Mouse (Mus musculus) CH12.LX (cell line): ENCODE results near the gene Comtd1. TPM values are rescaled to one million over a fixed set of nuclear protein-coding genes. Genes with fewer than 3 reads are reported as not detected.

ENCODE experiments used
- DNase-seq: peaks from one replicate; pipeline ENCODE4 v3.0.0-alpha.2; 2013; ENCODE audit errors: extremely low read depth
- H3K27ac ChIP-seq: 2 replicates; pipeline ENCODE4 v1.5.1; 2012; ENCODE audit warnings: low read depth, mild to moderate bottlenecking, control low read depth, moderate library complexity; ENCODE audit not compliant: insufficient read depth
- H3K27me3 ChIP-seq: replicated peaks from 2 replicates; pipeline ENCODE3; 2012; ENCODE audit warnings: inconsistent platforms
- H3K36me3 ChIP-seq, 2 experiments: replicated peaks in 1 of 2; 2 replicates each; pipeline versions ENCODE3 to v1.6.1; 2012; ENCODE audit warnings: inconsistent platforms in 1 of 2, low read length in 1 of 2, mild to moderate bottlenecking in 1 of 2, mixed read lengths in 1 of 2, moderate library complexity in 1 of 2; ENCODE audit not compliant: control insufficient read depth in 1 of 2, insufficient read depth in 1 of 2
- H3K4me1 ChIP-seq, 2 experiments: 2 replicates each; pipeline ENCODE4 v1.6.1; 2012; ENCODE audit warnings: inconsistent platforms in 1 of 2, moderate library complexity in 1 of 2; ENCODE audit not compliant: insufficient read depth in 2 of 2, control insufficient read depth in 1 of 2
- H3K4me2 ChIP-seq: 2 replicates; pipeline ENCODE4 v1.6.1; 2012; ENCODE audit warnings: low read depth, mild to moderate bottlenecking, control low read depth; ENCODE audit not compliant: poor library complexity, insufficient read depth, severe bottlenecking
- H3K4me3 ChIP-seq, 3 experiments: fragments of 150-350 bp in 1 of 3; sonication (generic) in 1 of 3; replicated peaks in 1 of 3; 2 replicates each; pipeline versions ENCODE3 to v1.5.1; 2011 to 2012; ENCODE audit warnings: low read depth in 2 of 3, low read length in 2 of 3, mild to moderate bottlenecking in 2 of 3, moderate library complexity in 2 of 3, control low read depth in 1 of 3, improper control_type of control experiment in 1 of 3, inconsistent platforms in 1 of 3, mixed read lengths in 1 of 3; ENCODE audit not compliant: poor library complexity in 1 of 3
- H3K79me2 ChIP-seq: replicated peaks from 2 replicates; pipeline ENCODE4 v1.6.1; 2012; ENCODE audit warnings: mild to moderate bottlenecking, moderate library complexity; ENCODE audit not compliant: control insufficient read depth, poor library complexity, insufficient read depth, severe bottlenecking; ENCODE audit errors: extremely low read depth
- H3K9ac ChIP-seq: 2 replicates; pipeline ENCODE4 v1.6.1; 2012; ENCODE audit warnings: low read depth, mild to moderate bottlenecking, control low read depth, moderate library complexity; ENCODE audit not compliant: insufficient read depth
- H3K9me3 ChIP-seq: replicated peaks from 2 replicates; pipeline ENCODE3; 2012; ENCODE audit warnings: low read length, inconsistent platforms, mixed read lengths
- BHLHE40 ChIP-seq: IDR thresholded peaks from 2 replicates; pipeline ENCODE4 v1.6.1; 2011; ENCODE audit warnings: mild to moderate bottlenecking, low read depth, low read length, improper control_type of control experiment
- CHD1 ChIP-seq: IDR thresholded peaks from 2 replicates; pipeline ENCODE4 v1.6.1; 2012; ENCODE audit warnings: low read depth, low read length, improper control_type of control experiment, inconsistent platforms
- CTCF ChIP-seq, 2 experiments: IDR thresholded peaks in 1 of 2; conservative IDR thresholded peaks in 1 of 2; 2 replicates each; pipeline ENCODE4 v1.5.1; 2011 to 2012; ENCODE audit warnings: low read depth in 2 of 2, low read length in 2 of 2, improper control_type of control experiment in 1 of 2, inconsistent platforms in 1 of 2, mild to moderate bottlenecking in 1 of 2, moderate library complexity in 1 of 2
- ELF1 ChIP-seq: IDR thresholded peaks from 2 replicates; pipeline ENCODE4 v1.6.1; 2014; ENCODE audit warnings: low read depth, mild to moderate bottlenecking, inconsistent platforms, low read length, improper control_type of control experiment
- EP300 ChIP-seq: IDR thresholded peaks from 2 replicates; pipeline ENCODE4 v1.6.1; 2011; ENCODE audit warnings: low read length, improper control_type of control experiment
- HCFC1 ChIP-seq: IDR thresholded peaks from 2 replicates; pipeline ENCODE4 v1.6.1; 2012; ENCODE audit warnings: low read depth, mild to moderate bottlenecking, inconsistent platforms, low read length, improper control_type of control experiment
- JUN ChIP-seq: IDR thresholded peaks from 2 replicates; pipeline ENCODE4 v1.6.1; 2011; ENCODE audit warnings: low read depth, mild to moderate bottlenecking, low read length, improper control_type of control experiment, moderate library complexity; ENCODE audit not compliant: insufficient read depth
- KAT2A ChIP-seq: IDR thresholded peaks from 2 replicates; pipeline ENCODE4 v1.6.1; 2012; ENCODE audit warnings: low read length, improper control_type of control experiment, inconsistent platforms; ENCODE audit not compliant: insufficient replicate concordance
- MAZ ChIP-seq: IDR thresholded peaks from 2 replicates; pipeline ENCODE4 v1.6.1; 2012; ENCODE audit warnings: low read depth, mild to moderate bottlenecking, inconsistent platforms, low read length, improper control_type of control experiment, moderate library complexity
- MYC ChIP-seq: IDR thresholded peaks from 2 replicates; pipeline ENCODE4 v1.6.1; 2011; ENCODE audit warnings: low read depth, mild to moderate bottlenecking, improper control_type of control experiment, low read length
- NELFE ChIP-seq: IDR thresholded peaks from 2 replicates; pipeline ENCODE4 v1.6.1; 2011; ENCODE audit warnings: low read depth, low read length, improper control_type of control experiment
- SIN3A ChIP-seq: IDR thresholded peaks from 2 replicates; pipeline ENCODE4 v1.6.1; 2012; ENCODE audit warnings: low read length, improper control_type of control experiment, inconsistent platforms
- SMC3 ChIP-seq: IDR thresholded peaks from 2 replicates; pipeline ENCODE4 v1.6.1; 2011; ENCODE audit warnings: low read depth, low read length, improper control_type of control experiment
- TCF12 ChIP-seq: IDR thresholded peaks from 2 replicates; pipeline ENCODE4 v1.6.1; 2014; ENCODE audit warnings: low read depth, mild to moderate bottlenecking, inconsistent platforms, low read length, improper control_type of control experiment
- UBTF ChIP-seq: IDR thresholded peaks from 2 replicates; pipeline ENCODE4 v1.6.1; 2012; ENCODE audit warnings: low read depth, mild to moderate bottlenecking, inconsistent platforms, low read length, improper control_type of control experiment, moderate library complexity
- USF1 ChIP-seq: IDR thresholded peaks from 2 replicates; pipeline ENCODE4 v1.6.1; 2014; ENCODE audit warnings: low read depth, mild to moderate bottlenecking, inconsistent platforms, low read length, improper control_type of control experiment
- ZMIZ1 ChIP-seq: IDR thresholded peaks from 2 replicates; pipeline ENCODE4 v1.6.1; 2012; ENCODE audit warnings: low read depth, mild to moderate bottlenecking, inconsistent platforms, low read length, improper control_type of control experiment
- ZNF384 ChIP-seq: IDR thresholded peaks from 2 replicates; pipeline ENCODE4 v1.6.1; 2012; ENCODE audit warnings: low read depth, low read length, improper control_type of control experiment, inconsistent platforms
- dilution Hi-C: fragments of 300-500 bp; cut with MboI; formaldehyde crosslinking; loops from 2 replicates; pipeline ENCODE4 v1.14.3; 2020; ENCODE audit warnings: low sequenced_read_pairs; ENCODE audit not compliant: extremely low pct_unique_long_range_greater_than_20kb, extremely low pct_ligation_motif_present
- in situ Hi-C: fragments of 300-500 bp; cut with MboI; formaldehyde crosslinking; loops from 3 replicates; pipeline ENCODE4 v1.14.3; 2019; ENCODE audit warnings: low sequenced_read_pairs, low pct_ligation_motif_present, low pct_unique_long_range_greater_than_20kb, mixed read lengths
- polyA plus RNA-seq: library from polyadenylated mRNA; unstranded; fragments of >175 nt; gene quantifications from 2 replicates; pipeline ENCODE4 v1.2.1, GENCODE M21; 2012; ENCODE audit warnings: low read depth; ENCODE audit not compliant: insufficient read length
- total RNA-seq, 2 experiments: library from RNA; depleted of rRNA; stranded (reverse); fragments of 300-350 nt in 1 of 2; fragments of >200 nt in 1 of 2; gene quantifications; 2 replicates each; pipeline ENCODE4 v1.2.3; 2012 to 2014

Gene Comtd1
- total and polyA plus RNA-seq, 3 experiments: 14.2 to 34.9 (median 29.0) TPM

- DNase-seq: no peak
- no peak overlapping the region for H3K27ac ChIP-seq
These were observed 22.8 kb downstream of the Comtd1 start for GRCm38 (mm10) chr14:21825786-21826491.

GRCm38 (mm10) chr14:21824938-21825337, 23.8 kb downstream of the Comtd1 start, which contains the start of gene Vdac2:
TSS of gene Vdac2 (plus strand) at chr14:21825238.
- H3K79me2 ChIP-seq: no peaks in the 10 kb centered on the region
- no peaks in the 10 kb centered on the region for H3K9me3 ChIP-seq
- no peaks in the 10 kb centered on the region for H3K36me3 ChIP-seq
- H3K9ac ChIP-seq: no peak within 1 kb of the TSS
- TF ChIP-seq EP300 (no peak), NELFE (no peak), HCFC1 (no peak), CHD1 (no peak), MYC (no peak), SMC3 (no peak), ELF1 (no peak), ZMIZ1 (no peak), JUN (no peak), MAZ (no peak), UBTF (no peak), TCF12 (no peak), SIN3A (no peak), CTCF (conservative IDR thresholded peaks at IDR 0.05 in 1 of 2, IDR thresholded peaks at IDR 0.05 in 1 of 2; ENCODE audit: low read depth in 2 of 2, low read length in 2 of 2) (no peak), USF1 (no peak)
- dilution Hi-C loops: no loop called here
- no peak within 1 kb of the TSS for H3K4me3 ChIP-seq
- no peak for DNase-seq
- H3K4me2 ChIP-seq: no peak within 1 kb of the TSS
- in situ Hi-C loops: no loop called here
- peaks cover 0 to 2% of the 10 kb centered on the region in 2 experiments; a peak in 1 of 4 replicates for H3K4me1 ChIP-seq
- H3K27ac ChIP-seq: no peak within 1 kb of the TSS
- H3K27me3 ChIP-seq: no peaks in the 10 kb centered on the region

More at GRCm38 (mm10) chr14:21825786-21826491, 22.8 kb downstream of the Comtd1 start:
- Histone ChIP-seq H3K4me2 (no peak overlapping the region), H3K9me3 (no peaks in the 10 kb centered on the region), H3K27me3 (no peaks in the 10 kb centered on the region), H3K4me3 (no peak overlapping the region), H3K79me2 (no peaks in the 10 kb centered on the region), H3K36me3 (no peaks in the 10 kb centered on the region), H3K9ac (no peak overlapping the region), H3K4me1 (peaks cover 0 to 9% of the 10 kb centered on the region in 2 experiments; a peak in 2 of 4 replicates)
- in situ Hi-C loops: no loop called here
- TF ChIP-seq KAT2A: no peak
- no peak for TF ChIP-seq ELF1
- TF ChIP-seq ZNF384: no peak
- TF ChIP-seq JUN: no peak
- no peak for TF ChIP-seq BHLHE40
- dilution Hi-C loops: no loop called here
